Mouse (Mus musculus) left cerebral cortex, adult 11 months (tissue): ENCODE measurements around the gene Rabac1.

Experiments used
- DNase-seq: peaks from one replicate; pipeline ENCODE4 v3.0.0; 2022; ENCODE audit warnings: low spot score

Rabac1 gene

DNA sequence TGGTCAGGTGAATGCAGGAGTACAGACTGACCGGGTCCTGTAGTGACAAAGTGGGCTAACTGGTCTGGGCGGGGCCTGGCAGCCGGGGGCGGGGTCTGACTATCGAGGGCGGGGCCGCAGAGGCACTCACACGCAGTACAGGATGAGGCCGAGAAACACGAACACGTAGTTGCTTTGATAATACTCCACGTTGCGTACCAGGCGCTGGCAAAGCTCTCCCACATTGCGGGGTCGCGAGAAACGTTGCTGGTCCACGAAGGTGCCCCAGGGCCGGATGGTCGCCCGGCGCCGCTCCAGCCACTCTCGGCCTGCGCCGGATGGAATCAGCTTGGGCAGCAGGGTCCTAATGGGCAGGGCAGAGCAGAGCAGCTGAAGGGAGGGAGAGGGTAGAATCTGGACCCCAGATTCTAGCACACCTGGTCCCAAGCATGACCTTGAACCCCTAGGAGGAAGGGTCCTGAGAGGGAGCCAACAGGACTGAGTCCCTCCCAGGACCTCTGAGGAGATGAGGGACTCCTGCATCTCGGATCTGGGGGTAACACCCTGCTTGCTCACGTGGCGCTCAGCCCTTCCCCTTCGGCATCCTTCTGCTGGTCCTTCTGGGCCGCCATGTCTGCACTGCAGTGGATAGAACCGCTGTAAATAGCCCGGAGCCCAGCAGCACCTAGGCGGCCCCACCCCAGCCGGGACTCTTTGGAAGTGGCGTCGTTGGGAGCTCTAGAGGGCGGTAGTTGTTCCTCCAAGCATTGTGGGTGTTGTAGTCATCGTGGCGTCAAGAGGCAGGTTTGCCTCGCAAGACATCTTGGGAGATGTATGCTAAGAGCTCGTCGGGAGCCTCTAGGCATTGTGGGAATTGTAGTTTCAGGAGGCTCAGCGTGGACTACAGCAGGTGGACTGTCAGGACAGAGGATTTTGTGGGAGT lies at the start of gene Rabac1:
Rabac1 (minus strand) TSS at position 783 of the 922 bp plus-strand sequence.
- DNase-seq = peak; percentile 95

DNA sequence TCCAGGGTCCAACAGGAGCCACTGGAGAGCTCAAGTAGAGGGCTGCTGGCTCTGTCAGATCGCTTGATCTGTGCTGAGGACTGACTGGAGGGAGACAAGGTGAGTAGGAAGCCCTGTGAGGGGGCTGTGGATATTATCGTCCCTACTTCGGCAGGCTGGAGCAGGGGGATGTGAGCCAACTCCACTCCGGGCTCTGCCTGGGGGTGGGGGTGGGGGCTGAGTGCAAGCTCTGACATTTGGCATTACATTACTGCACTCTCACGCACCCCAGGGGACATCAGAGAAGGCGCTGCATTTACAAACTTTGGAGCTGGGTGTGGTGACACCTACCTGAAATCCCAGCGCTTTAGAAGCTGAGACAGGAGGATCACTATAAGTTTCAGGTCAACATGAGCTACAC lies 39.0 kb upstream of the Rabac1 start:
- no peak for DNase-seq

DNA sequence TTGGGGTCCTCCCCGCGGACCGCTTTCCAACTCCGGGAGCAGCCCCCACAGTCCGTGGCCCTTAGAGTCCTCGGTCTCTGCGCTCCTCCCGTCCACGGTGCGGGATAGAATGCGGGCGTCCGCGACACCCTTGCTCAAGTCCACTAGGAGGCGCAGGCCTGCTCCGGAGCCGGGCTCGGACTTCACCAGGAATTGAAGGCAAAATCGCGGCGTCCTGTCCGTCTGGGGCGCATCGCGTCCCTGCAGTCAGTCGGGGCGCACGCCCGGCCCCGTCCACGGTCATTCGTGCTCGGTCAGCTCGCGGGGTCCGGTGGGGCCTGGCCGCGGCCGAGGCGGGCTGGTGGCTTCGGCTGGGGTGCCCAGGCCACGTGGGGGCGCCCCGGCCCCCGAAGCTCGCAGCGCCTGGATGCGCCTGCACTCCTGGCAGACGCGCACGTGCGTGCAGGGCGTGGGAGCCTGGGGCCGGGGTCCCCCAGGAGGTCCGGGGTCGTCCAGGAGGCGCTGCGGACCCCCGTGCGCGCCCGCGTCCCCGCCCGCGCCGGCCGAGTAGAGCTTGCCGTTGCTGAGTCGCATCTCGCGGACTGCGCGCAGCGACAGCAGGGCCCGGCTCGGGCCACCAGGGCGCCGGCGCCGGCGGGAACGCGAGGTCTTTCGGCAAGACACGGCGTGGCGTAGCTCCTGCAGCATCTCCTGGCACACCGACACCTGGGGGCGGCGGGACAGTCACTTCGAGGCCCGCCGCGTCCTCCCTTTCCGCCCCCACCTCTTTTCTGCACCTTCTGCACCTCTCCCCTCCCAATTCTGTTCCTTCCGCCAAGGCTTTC lies 37.7 kb upstream of the Rabac1 start:
- DNase-seq = peak; percentile 59

DNA sequence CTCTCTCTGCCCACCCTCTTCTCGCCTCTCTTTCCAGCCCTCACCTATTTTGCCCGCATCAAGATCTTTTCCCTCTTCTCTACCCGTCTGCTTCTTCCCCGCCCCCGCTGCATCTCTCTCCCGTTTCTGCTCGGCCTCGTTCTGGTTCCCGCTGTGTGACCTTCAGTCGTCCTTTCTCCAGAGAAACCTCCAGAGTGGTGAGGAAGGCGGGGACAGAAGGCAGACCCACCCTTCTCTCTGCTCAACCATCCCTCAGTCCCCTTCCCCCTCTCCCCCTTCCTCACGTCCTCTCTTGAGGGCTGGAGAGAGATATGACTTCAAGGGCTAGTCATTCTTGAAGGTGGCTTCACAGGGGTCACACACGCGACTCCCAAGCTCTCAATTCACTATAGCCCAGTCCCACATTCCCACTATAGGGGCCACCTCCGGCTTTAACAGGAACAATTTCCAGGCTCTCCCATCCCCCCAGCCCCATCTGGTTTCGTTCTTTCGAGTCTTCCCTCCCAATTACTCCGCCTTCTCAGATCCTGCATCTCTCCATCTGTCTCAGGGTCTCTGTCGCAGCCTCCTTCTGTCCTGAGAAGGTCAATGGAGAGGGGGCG lies 36.6 kb upstream of the Rabac1 start:
- DNase-seq = peak; percentile 58

DNA sequence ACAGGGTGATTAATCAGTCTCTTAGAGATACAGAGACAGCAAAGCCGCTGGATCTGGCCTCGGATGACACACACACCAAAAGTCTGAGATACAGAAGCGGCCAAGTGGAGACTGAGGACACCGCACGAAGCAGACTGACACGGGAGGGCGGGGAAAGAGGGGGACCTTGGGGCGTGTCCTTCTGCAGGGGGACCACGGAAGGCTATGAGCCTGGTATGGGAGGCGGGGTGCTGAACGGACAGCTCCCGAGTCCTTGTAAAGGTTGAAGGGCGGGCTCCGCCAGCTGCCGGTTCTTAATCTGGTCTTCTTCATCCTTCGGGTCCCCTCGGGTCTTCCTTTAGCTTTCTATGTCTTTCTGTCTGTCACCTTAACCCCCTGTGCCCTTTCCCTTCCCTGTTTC lies 36.1 kb upstream of the Rabac1 start:
- DNase-seq = no peak

DNA sequence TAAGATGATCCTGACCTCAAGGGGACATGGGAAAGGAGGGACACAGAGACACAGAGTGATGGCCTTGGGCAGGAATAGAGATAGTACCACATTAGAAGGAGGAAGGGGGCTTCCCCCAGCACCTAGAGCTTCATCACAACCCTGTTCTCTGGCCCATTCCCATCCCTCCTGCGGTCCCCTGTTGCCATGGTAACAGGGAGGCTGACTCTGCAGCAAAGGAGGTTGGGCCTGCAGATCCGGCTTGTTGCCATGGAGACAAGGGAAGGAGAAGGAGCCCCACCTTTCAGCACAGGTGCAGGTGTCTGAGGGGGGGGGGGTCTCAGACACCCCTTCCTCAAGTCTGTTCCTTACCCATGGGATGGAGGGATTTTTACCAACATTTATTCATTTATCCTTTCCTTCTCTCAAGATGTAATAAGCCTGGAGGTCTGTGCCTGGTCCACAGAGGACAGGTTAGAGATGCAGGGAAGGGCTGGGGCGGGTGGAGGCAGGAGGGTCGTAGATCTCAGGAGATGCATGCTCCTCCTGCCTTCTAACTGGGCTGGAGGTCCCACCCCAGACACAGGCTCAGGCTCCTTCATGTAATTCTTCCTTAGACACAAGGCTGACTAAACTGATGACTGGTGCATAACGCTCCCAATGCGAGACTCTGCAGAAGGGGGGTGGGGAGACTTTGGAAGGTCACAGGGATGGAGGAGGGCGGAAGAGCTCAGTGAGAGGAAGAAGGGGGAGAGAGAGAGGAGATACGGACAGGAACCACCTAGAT lies 35.2 kb upstream of the Rabac1 start:
- peak; percentile 67 for DNase-seq

DNA sequence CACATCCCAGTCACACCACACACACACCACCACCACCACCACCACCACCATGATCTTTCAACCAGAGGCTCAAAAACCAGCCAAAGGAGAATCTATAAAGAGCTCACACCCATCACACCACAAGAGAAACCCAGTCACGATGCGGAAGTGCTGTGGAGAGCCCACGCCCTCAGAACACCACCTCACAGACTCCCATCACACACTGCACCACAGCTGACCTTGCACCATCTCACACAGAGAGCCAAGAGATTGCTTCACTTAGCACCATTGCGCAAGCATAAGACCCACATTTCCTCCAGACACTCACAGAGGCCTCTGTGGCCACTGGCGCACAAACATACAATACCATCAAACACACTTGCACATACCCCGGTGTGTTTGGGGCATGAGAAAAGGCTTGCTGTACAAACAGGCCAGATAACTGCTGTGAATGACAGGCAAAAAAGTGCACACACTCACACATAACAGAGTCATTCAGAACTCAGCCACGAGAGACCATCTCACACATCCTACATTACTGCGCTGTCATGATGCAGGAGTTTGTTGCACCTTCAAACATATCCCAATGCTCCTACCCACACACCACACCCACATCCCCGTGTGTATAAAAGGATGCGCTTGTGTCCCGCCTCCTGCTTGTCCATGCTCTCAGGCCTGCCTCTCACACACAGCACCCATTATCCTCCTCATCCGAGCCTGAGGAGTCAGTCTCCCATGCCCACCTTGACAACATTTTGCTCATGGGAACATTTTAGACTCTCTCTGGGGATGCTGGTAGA lies 34.2 kb upstream of the Rabac1 start:
- peak; percentile 63 for DNase-seq

DNA sequence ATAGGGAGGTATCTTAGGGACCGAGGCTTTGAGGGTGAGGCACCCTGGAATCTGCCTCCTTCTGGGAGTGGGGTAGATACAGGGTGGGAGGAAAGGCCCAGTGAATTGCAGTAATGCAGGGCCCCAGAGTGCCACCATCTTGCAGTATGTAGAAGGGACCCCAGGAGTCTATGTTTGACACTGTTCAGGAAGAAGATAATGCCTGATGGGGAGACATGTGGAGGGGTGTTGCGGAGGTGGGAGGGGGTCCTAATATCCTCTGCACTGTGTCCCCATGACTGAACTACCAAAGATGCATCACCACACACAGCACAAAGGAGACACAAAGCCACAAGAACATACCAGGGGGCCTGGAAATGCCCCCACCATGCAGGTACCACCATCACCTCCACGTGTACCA lies 33.6 kb upstream of the Rabac1 start:
- no peak for DNase-seq

DNA sequence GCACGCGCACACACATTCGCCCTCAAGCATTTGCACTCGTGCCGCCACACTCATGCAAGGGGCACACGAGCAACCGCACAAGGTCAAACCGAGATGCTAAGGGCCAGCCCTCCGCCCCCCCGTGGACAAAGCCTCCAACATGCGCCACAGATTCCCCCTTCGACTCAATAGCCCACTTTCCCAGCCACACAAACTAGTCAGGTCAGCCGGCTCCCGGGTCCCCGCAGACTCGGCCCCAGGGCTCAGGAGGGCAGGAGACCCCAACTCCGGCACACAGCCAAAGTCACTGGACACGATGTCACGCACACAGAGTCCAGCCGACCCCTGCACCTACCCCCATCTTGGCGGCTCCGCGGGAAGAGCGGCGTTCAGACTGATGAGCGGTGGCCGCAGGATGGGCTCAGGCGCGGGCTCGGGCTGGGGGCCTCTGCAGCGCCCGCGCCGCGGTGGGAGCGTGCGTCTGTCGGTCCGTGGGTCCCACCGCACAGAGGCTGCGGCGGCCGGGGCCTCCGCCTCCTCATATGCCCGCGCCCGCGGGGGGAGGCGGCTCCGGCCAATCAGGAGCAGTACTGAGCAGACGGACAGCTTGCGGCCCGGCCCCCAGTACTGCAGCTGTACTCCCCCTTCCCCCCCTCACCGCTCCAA lies 33.0 kb upstream of the Rabac1 start, which contains the start of gene Atp1a3:
Atp1a3 (minus strand) TSS at position 538 of the 645 bp plus-strand sequence.
- peak; percentile 80 for DNase-seq

DNA sequence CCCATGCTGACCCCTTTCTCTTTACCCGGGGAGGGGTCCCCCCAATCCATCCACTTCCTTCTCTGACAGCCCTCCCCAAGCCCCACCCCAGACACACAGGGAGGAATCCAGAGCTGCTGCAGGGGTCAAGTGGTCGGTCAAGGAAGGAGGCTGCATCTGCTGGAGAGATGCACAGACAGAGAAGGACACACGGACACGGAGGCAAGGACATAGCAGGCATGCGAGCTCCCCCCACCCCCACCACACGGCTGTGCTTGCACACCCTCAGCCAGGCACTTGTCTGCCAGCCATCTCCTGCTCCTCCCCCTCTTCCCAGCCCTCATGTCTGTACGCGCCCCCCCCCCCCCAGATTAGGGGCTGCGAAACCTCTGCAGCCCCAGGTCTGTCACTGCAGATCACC lies 32.3 kb upstream of the Rabac1 start:
- DNase-seq = no peak

DNA sequence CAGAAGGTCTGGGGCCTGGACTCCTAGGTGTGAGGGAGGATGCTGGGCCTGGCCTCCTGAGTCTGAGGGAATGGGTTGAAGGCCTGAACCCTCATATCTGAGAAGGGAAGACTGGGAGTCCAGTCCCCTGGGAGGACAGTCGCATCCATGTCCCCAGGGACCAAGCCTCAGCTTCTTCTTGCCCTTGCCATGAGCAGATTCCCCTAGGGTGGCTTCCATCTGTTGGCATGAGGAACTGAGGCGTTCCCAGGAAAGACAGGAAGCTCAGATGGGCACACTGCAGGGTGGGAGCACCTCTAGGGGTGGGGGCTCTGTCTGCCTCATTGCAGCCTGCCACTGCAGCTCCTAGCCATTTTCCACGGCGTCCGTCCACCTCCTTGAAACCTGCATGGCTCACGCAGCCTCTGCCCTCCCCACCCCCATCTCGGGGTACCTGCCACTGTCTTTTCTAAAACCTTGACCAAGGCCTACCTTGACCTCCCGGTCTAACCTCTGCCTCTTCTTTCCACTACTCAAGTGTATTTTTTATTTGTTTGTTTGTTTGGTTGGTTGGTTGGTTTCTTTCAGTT lies 31.4 kb upstream of the Rabac1 start:
- no peak for DNase-seq

DNA sequence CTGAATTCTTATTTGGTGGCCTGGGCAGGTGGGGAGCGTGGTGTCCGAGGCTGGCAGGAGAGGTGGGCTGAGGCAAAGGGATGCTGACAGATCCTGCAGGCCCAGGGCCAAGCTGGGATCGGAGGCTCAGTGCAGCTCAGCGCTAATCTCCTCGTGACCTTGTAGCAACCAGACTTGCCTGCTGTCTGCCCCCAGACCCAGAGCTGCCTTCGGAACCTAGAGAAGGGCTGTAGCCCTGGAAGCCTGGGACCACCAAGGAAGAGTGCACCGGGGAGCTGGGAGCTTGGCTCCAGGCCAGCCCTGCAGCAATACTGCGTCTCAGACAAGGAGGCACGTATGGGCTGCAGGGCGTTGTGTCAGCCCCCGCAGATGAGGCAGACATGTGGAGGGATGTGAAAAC lies 30.7 kb upstream of the Rabac1 start:
- no peak for DNase-seq

DNA sequence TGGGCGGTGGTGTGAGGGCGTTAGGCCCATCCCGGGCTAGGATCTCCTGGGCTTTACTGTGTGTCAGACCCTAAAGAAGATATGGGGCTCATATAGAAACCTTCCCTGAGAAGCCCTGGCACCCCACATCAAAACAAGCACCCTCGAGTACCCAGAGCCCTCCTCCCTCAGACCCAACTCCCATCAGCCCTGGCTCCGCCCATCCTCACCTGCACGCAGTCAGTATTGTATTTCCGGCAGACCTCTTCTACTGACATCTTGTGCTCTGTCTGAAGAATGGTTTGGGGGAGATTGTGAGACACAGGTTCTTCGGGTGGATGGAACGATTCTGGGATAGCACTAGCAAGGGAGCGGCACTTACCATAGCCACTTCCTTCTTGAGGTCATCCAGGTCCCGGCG lies 28.2 kb upstream of the Rabac1 start:
- DNase-seq = no peak

DNA sequence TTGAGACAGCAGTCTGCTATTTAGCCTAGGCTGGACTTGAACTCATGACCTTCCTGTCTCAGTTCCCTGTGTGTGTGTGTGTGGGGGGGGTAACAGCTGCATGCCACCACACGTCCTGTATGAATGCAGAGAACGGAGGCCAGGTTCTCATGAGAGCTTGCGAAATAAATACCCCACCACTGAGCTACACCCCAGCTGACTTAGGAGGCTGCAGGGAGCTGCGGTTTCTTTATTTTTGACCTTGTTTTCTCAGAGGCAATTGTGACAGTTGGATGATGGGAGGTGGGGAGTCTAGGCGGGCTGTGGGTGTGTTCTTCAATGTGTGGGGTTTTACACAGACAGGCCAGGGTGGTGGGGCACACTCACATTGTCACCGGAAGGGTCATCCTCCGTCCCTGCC lies 27.7 kb upstream of the Rabac1 start:
- DNase-seq = no peak

DNA sequence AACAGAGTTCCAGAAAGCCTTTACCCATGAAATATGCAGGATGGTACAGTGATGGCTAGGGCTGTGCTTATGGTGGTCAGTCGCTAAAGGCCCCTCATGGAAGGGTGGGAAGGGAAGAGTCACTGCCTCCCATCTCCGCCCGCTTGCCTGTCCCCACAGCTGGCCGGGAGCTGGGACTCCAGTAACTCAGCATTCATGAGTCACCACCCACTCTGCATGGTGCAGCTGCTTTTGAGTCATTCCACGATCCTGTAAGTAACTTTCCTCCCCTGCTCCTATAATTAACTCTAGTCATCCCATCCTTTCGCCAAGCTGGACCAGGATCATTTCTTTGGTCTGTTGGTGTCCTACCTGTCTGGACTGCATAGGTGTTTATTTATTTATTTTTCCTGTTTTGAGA lies 20.5 kb upstream of the Rabac1 start:
- DNase-seq = no peak

DNA sequence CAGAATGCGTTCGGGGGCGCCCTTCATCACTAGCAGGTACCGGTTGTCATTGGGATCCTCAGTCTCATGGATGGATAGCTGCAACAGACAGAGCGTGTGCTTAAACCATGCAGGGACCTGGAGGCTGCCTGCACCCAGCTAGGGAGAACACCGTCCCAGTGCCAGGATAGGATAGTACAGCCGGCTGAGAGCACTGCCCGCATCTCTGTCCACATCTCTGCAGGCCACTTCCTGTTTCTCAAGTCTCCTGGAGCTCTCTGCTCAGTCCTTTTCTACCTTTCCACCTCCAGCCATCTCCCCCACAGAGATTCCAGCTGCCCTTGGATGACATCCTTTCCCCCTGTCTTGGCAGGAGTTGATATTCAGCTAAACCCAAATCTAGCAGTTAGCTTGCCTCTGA lies 17.9 kb upstream of the Rabac1 start:
- DNase-seq = no peak

DNA sequence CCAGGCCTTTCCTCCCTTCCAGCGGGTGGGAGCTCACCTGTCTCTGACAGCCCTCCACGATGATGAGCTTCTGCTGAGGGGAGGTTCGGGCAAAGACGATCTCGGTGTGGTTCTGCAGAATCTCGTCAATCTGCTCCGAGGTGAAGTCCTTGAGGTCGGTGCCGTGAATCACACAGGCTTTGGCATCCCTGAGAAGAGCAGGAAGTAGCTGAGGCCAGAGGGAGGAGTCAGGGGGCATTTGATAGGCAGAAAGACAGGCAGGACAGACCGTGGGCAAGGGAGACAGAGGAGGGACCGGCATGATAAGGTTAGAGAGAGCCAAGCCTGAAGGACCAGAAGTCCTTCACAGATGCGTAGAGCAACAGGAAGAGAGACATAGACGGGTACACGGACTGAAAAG lies 15.4 kb upstream of the Rabac1 start:
- no peak for DNase-seq

DNA sequence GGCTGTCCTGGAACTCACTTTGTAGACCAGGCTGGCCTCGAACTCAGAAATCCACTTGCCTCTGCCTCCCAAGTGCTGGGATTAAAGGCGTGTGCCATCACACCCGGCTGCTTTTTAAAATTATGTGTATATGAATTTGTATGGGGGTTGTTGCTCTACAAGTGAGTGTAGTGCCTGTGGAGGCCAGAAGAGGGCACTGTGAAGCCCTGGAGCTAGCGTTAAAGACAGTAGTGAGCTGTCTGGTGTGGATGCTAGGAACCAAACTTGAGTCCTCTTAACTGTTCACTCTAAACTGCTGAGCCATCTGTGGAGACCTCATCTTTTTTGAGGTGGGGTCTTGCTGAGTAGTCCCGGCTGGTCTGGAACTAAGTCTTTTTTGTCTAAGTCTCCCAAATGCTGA lies 13.2 kb upstream of the Rabac1 start:
- DNase-seq = no peak

DNA sequence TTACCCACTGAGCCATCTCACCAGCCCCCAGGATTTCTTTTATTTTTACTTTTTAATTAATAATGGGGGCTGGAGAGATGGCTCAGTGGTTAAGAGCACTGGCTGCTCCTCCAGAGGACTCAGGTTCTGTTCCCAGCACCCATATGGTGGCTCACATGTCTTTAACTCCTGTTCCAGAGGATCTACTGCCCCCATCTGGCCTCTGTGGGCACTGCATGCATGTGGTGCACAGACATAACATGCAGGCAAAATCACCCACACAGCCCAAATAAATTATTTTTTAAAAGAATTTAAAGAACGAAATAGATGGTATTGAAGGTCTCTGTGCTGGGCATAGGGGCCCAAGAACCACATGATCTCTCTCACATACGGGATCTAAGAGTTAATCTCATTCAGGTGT lies 11.8 kb upstream of the Rabac1 start:
- DNase-seq = no peak

DNA sequence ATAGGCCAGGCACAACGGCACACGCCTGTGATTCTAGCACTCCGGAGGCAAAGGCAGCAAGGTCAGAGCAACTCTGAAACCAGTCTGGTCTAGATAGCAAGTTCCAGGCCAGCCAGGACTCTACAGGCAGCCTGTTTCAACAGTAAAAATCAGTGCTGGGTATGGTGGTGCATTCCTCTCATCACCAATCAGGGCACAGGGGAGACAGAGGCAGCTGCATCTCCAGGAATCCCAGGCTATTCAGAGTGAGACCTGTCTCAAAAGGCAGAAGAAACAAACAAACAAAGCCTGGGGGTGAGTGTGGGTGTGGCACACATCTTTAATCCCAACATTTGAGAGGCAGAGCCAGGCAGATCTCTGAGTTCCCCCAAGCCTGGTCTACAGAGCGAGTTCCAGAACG lies 10.8 kb upstream of the Rabac1 start:
- no peak for DNase-seq
